Mouse (Mus musculus): ENCODE measurements around the gene Klk9. TPM values are rescaled to one million over a fixed set of nuclear protein-coding genes. Genes with fewer than 3 reads are reported as not detected.

The Klk9 gene
- polyA plus RNA-seq (2015; fragmentation: Nextera tagmentation; extraction: Ambion mirVana): not detected in 2 replicates

DNA sequence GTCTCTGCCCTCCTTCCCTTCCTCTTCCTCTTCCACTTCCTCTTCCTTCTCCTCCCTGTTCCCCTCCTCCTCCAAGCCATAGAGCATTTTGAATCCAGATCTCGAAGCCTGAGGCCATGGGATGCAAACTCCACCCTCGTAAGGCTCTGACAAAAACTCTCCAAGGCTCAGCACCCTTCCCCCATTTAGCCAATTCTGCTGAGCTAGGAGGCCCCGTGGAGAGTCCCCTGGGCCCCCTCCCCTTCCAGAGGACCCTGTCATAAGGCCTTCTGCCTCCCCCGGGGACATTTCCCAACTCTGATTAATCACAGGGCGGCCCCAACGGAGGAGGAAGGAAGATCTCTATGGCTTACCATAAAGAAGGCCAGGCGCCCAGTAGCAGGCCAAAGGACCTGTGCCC lies at the start of gene Klk9:
Gene Klk9 (plus strand): TSS at position 301 of the 400 bp plus-strand sequence.
- H3K4me2 ChIP-seq: no peak within 1 kb of the TSS
- no peaks in the 10 kb centered on the region for H3K9me3 ChIP-seq (replicated peaks)
- no peak within 1 kb of the TSS for H3K4me3 ChIP-seq
- peaks cover 16% of the 10 kb centered on the region for H3K27me3 ChIP-seq
- no peak within 1 kb of the TSS for H3K9ac ChIP-seq
- ATAC-seq (replicated peaks; ENCODE audit: insufficient number of reproducible peaks, insufficient read depth, low FRiP score, low read depth): no peak
- 64% methylated on average over 7 of the region's 7 CpGs for WGBS
- H3K4me1 ChIP-seq (replicated peaks): peaks cover 7% of the 10 kb centered on the region
- H3K36me3 ChIP-seq: no peaks in the 10 kb centered on the region
- H3K27ac ChIP-seq: no peak within 1 kb of the TSS

GRCm38 (mm10) chr7:43747788-43748187 lies 43.9 kb upstream of the Klk9 start:
- no peak overlapping the region for H3K9ac ChIP-seq
- H3K27me3 ChIP-seq: no peaks in the 10 kb centered on the region
- H3K4me1 ChIP-seq (replicated peaks): no peaks in the 10 kb centered on the region
- H3K4me2 ChIP-seq: no peak overlapping the region
- H3K27ac ChIP-seq: peak overlapping the region; percentile 36; the same call in 1 of the 2 replicates
- no peak for ATAC-seq (replicated peaks; ENCODE audit: insufficient number of reproducible peaks, insufficient read depth, low FRiP score, low read depth)
- H3K4me3 ChIP-seq: no peak overlapping the region
- WGBS: 37% methylated on average over 1 of the region's 1 CpGs
- H3K9me3 ChIP-seq (replicated peaks): no peaks in the 10 kb centered on the region
- no peaks in the 10 kb centered on the region for H3K36me3 ChIP-seq

DNA sequence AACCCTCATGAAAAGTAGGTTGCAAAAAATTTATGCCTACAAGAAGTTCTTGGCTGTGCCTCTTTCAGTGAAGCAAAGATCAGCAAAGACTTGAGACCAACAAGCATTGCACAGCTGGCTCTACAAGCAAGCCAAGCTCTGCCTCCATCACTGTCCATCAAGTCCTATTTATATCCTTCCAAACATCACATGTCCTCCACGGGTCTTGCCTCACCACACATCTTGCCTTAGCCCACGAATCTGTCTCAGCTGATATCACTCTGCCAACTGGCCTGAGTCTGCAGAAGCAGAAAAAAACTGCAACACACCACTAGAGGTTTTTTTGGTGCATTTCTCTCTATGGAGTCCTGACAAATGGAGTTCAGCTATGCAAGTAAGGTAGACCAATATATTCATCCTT lies 38.9 kb upstream of the Klk9 start:
- no peak overlapping the region for H3K27ac ChIP-seq
- no peak overlapping the region for H3K4me3 ChIP-seq
- no peak for ATAC-seq (replicated peaks; ENCODE audit: insufficient number of reproducible peaks, insufficient read depth, low FRiP score, low read depth)
- no peak overlapping the region for H3K4me2 ChIP-seq
- no peaks in the 10 kb centered on the region for H3K4me1 ChIP-seq (replicated peaks)
- no peaks in the 10 kb centered on the region for H3K36me3 ChIP-seq
- WGBS: 31% methylated on average over 2 of the region's 2 CpGs
- H3K9ac ChIP-seq: no peak overlapping the region
- H3K9me3 ChIP-seq (replicated peaks): no peaks in the 10 kb centered on the region
- no peaks in the 10 kb centered on the region for H3K27me3 ChIP-seq

GRCm38 (mm10) chr7:43766484-43766883 lies 25.2 kb upstream of the Klk9 start:
- no peak for ATAC-seq (replicated peaks; ENCODE audit: insufficient number of reproducible peaks, insufficient read depth, low FRiP score, low read depth)
- no peaks in the 10 kb centered on the region for H3K4me1 ChIP-seq (replicated peaks)
- no peak overlapping the region for H3K4me3 ChIP-seq
- no peaks in the 10 kb centered on the region for H3K9me3 ChIP-seq (replicated peaks)
- 35% methylated on average over 8 of the region's 8 CpGs for WGBS
- no peak overlapping the region for H3K27ac ChIP-seq
- no peaks in the 10 kb centered on the region for H3K36me3 ChIP-seq
- H3K9ac ChIP-seq: no peak overlapping the region
- H3K4me2 ChIP-seq: no peak overlapping the region
- H3K27me3 ChIP-seq: no peaks in the 10 kb centered on the region

- no peaks in the 10 kb centered on the region for H3K9me3 ChIP-seq (replicated peaks)
- no peak within 1 kb of the TSS for H3K4me3 ChIP-seq
- H3K27ac ChIP-seq: no peak within 1 kb of the TSS
- H3K9ac ChIP-seq: no peak within 1 kb of the TSS
- H3K27me3 ChIP-seq: no peaks in the 10 kb centered on the region
- no peak within 1 kb of the TSS for H3K4me2 ChIP-seq
- ATAC-seq (replicated peaks; ENCODE audit: insufficient number of reproducible peaks, insufficient read depth, low FRiP score, low read depth): no peak
- 60% methylated on average over 4 of the region's 4 CpGs for WGBS
- no peaks in the 10 kb centered on the region for H3K36me3 ChIP-seq
- no peaks in the 10 kb centered on the region for H3K4me1 ChIP-seq (replicated peaks)
These were observed 23.1 kb upstream of the Klk9 start, which contains the start of gene Klk12 for GRCm38 (mm10) chr7:43768597-43768996. TSS of gene Klk12 (plus strand) at chr7:43768897.

- Histone ChIP-seq H3K4me1 (replicated peaks) (no peaks in the 10 kb centered on the region), H3K4me2 (no peak overlapping the region), H3K27me3 (no peaks in the 10 kb centered on the region), H3K27ac (no peak overlapping the region), H3K4me3 (no peak overlapping the region), H3K36me3 (no peaks in the 10 kb centered on the region), H3K9me3 (replicated peaks) (no peaks in the 10 kb centered on the region), H3K9ac (no peak overlapping the region)
- WGBS: 85% methylated on average over 8 of the region's 8 CpGs
- no peak for ATAC-seq (replicated peaks; ENCODE audit: insufficient number of reproducible peaks, insufficient read depth, low FRiP score, low read depth)
These were observed 22.1 kb upstream of the Klk9 start for GRCm38 (mm10) chr7:43769636-43770035.

- Histone ChIP-seq H3K4me1 (replicated peaks) (no peaks in the 10 kb centered on the region), H3K9me3 (replicated peaks) (no peaks in the 10 kb centered on the region), H3K36me3 (no peaks in the 10 kb centered on the region), H3K27me3 (no peaks in the 10 kb centered on the region), H3K27ac (no peak overlapping the region), H3K9ac (no peak overlapping the region), H3K4me3 (no peak overlapping the region), H3K4me2 (no peak overlapping the region)
- ATAC-seq (replicated peaks; ENCODE audit: insufficient number of reproducible peaks, insufficient read depth, low FRiP score, low read depth): no peak
- WGBS: 93% methylated on average over 10 of the region's 10 CpGs
These were observed 21.0 kb upstream of the Klk9 start for GRCm38 (mm10) chr7:43770701-43771100.

DNA sequence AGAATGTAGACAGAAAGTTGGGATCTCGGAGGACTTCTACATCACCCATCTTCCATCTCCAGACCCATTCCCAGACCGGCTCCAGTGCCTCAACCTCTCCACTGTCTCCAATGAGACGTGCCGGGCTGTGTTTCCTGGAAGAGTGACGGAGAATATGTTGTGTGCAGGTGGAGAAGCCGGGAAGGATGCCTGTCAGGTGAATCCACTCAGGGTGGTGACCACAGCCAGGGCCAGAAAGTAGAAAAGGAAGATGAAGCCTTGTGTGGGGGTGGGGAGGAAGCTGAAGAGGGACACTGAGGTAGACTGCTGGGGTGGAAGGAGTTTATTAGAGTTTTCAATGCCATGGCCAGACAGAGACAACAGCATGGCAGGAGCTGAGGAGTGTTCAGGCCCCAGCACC lies 19.8 kb upstream of the Klk9 start:
- Histone ChIP-seq H3K27me3 (no peaks in the 10 kb centered on the region), H3K27ac (no peak overlapping the region), H3K9ac (no peak overlapping the region), H3K36me3 (no peaks in the 10 kb centered on the region), H3K4me1 (replicated peaks) (no peaks in the 10 kb centered on the region), H3K9me3 (replicated peaks) (no peaks in the 10 kb centered on the region), H3K4me2 (no peak overlapping the region), H3K4me3 (no peak overlapping the region)
- WGBS: 89% methylated on average over 6 of the region's 6 CpGs
- ATAC-seq (replicated peaks; ENCODE audit: insufficient number of reproducible peaks, insufficient read depth, low FRiP score, low read depth): no peak

- no peak overlapping the region for H3K4me3 ChIP-seq
- no peak overlapping the region for H3K9ac ChIP-seq
- no peaks in the 10 kb centered on the region for H3K9me3 ChIP-seq (replicated peaks)
- ATAC-seq (replicated peaks; ENCODE audit: insufficient number of reproducible peaks, insufficient read depth, low FRiP score, low read depth): no peak
- H3K27me3 ChIP-seq: no peaks in the 10 kb centered on the region
- no peaks in the 10 kb centered on the region for H3K36me3 ChIP-seq
- 68% methylated on average over 3 of the region's 3 CpGs for WGBS
- H3K4me2 ChIP-seq: no peak overlapping the region
- no peaks in the 10 kb centered on the region for H3K4me1 ChIP-seq (replicated peaks)
- no peak overlapping the region for H3K27ac ChIP-seq
These were observed 18.8 kb upstream of the Klk9 start for GRCm38 (mm10) chr7:43772901-43773300.

- no peak within 1 kb of the TSS for H3K4me3 ChIP-seq
- no peaks in the 10 kb centered on the region for H3K4me1 ChIP-seq (replicated peaks)
- no peaks in the 10 kb centered on the region for H3K27me3 ChIP-seq
- H3K9ac ChIP-seq: no peak within 1 kb of the TSS
- WGBS: 92% methylated on average over 5 of the region's 5 CpGs
- H3K36me3 ChIP-seq: no peaks in the 10 kb centered on the region
- no peak for ATAC-seq (replicated peaks; ENCODE audit: insufficient number of reproducible peaks, insufficient read depth, low FRiP score, low read depth)
- no peak within 1 kb of the TSS for H3K4me2 ChIP-seq
- H3K9me3 ChIP-seq (replicated peaks): no peaks in the 10 kb centered on the region
- no peak within 1 kb of the TSS for H3K27ac ChIP-seq
These were observed 17.3 kb upstream of the Klk9 start, which contains the start of gene Klk11 for GRCm38 (mm10) chr7:43774364-43774763. TSS of gene Klk11 (plus strand) at chr7:43774604.

GRCm38 (mm10) chr7:43774802-43775201 lies 16.9 kb upstream of the Klk9 start:
- 57% methylated on average over 6 of the region's 6 CpGs for WGBS
- H3K9me3 ChIP-seq (replicated peaks): no peaks in the 10 kb centered on the region
- ATAC-seq (replicated peaks; ENCODE audit: insufficient number of reproducible peaks, insufficient read depth, low FRiP score, low read depth): no peak

DNA sequence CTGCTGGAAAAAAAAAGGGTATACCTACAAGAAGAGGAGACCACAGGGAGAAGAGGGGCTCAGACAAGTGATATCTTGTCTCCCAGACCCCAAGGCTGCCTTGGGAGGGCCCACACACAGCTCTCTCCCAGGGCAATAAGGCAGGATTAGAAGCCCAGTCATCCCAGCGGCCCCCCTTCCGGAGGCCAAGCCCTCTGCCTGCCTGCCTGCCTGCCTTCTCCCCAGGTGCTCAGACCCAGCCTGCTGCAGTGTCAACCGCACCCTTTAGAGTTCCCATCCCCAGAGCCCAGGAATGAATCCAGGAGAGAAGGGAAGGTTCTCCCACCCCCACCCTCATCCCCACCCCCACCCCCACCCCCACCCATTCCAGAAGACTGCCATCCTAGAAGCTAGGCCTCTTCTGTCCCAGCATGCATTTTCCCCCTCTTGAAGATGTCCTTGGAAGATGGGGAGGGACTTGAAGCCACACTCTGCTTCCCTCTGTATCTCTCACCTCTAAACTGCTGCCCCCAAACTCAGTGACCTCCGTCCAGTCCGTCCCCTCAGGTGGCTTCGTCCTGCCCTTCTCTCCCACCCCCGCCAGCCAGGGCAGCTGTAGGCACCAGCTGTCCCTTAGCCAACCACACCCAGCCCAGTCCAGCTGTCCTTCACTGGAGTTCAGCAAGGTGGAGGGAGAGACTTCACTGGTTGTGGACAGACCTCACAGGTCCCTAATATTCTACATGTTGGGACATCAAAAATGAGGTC lies 16.2 kb upstream of the Klk9 start:
- H3K27ac ChIP-seq: no peak overlapping the region
- H3K4me1 ChIP-seq (replicated peaks): no peaks in the 10 kb centered on the region
- no peaks in the 10 kb centered on the region for H3K9me3 ChIP-seq (replicated peaks)
- no peak overlapping the region for H3K4me2 ChIP-seq
- H3K27me3 ChIP-seq: no peaks in the 10 kb centered on the region
- no peak overlapping the region for H3K9ac ChIP-seq
- WGBS: 45% methylated on average over 7 of the region's 7 CpGs
- no peak overlapping the region for H3K4me3 ChIP-seq
- H3K36me3 ChIP-seq: no peaks in the 10 kb centered on the region
- no peak for ATAC-seq (replicated peaks; ENCODE audit: insufficient number of reproducible peaks, insufficient read depth, low FRiP score, low read depth)

More at GRCm38 (mm10) chr7:43774802-43775201, 16.9 kb upstream of the Klk9 start:
- Histone ChIP-seq H3K27ac (no peak overlapping the region), H3K4me3 (no peak overlapping the region), H3K9ac (no peak overlapping the region), H3K4me2 (no peak overlapping the region), H3K36me3 (no peaks in the 10 kb centered on the region), H3K4me1 (replicated peaks) (no peaks in the 10 kb centered on the region), H3K27me3 (no peaks in the 10 kb centered on the region)
